Mouse (Mus musculus) neutrophil, adult 59 days (primary cell): ENCODE results near the gene Plaa. TPM values are rescaled to one million over a fixed set of nuclear protein-coding genes. Genes with fewer than 3 reads are reported as not detected.

Experiments
- total RNA-seq, 2 experiments: library from RNA; stranded (reverse); gene quantifications; 1 replicate in 1 of 2; 2 replicates in 1 of 2; pipeline ENCODE4 v1.2.4; 2023

The Plaa gene
- 10 to 100 TPM; 30.4 to 41.3 TPM for total RNA-seq

GRCm38 (mm10) chr4:94603031-94603629 is at the start of gene Plaa:
Gene Plaa, minus strand, starts transcription at chr4:94603244.

GRCm38 (mm10) chr4:94649920-94650319 is 46.9 kb upstream of the Plaa start, which contains the start of gene Lrrc19:
Gene Lrrc19, minus strand, starts transcription at chr4:94650144.

GRCm38 (mm10) chr4:94613972-94614626 is 11.1 kb upstream of the Plaa start, which contains the start of gene Ift74:
Gene Ift74, plus strand, starts transcription at chr4:94614491.

GRCm38 (mm10) chr4:94556265-94557054 is 46.6 kb downstream of the Plaa start, which contains the start of the genes Gm10306 and Caap1:
Gene Gm10306, plus strand, starts transcription at chr4:94556546.
Gene Caap1, minus strand, starts transcription at chr4:94556796.

Other genes starting within 250 kb of the Plaa start
- not detected for gene Gm10306, start 46.7 kb downstream of the Plaa start, total RNA-seq
- gene Caap1, start 46.4 kb downstream of the Plaa start, total RNA-seq = 10 to 100 TPM in 1 of 2 experiments, 1 to 10 TPM in 1; 7.5 to 10.3 TPM
- 1 to 10 TPM; 1.4 to 1.6 TPM for gene Ift74, start 11.2 kb upstream of the Plaa start, total RNA-seq
- not detected for gene Lrrc19, start 46.9 kb upstream of the Plaa start, total RNA-seq
- under 1 TPM; 0.16 to 0.18 TPM for gene Tek, start 136.0 kb upstream of the Plaa start, total RNA-seq